Mouse (Mus musculus) right cerebral cortex, adult 18-20 months (tissue): Measurements from ENCODE around the gene Mthfsl.
"Not testable (repeated sequence)": the region's sequence is repeated elsewhere in the genome, so short reads cannot be mapped to it uniquely, and the experiment has no call there.

Experiments
- DNase-seq: peaks from one replicate; pipeline ENCODE4 v3.0.0; 2022; ENCODE audit warnings: mixed read lengths

The Mthfsl gene

GRCm38 (mm10) chr9:88689451-88689850 lies 30.6 kb downstream of the Mthfsl start:
- DNase-seq = not testable (repeated sequence)

GRCm38 (mm10) chr9:88686719-88687118 lies 33.4 kb downstream of the Mthfsl start:
- not testable (repeated sequence) for DNase-seq

GRCm38 (mm10) chr9:88658341-88658740 lies 61.8 kb downstream of the Mthfsl start:
- not testable (repeated sequence) for DNase-seq

GRCm38 (mm10) chr9:88650742-88651141 lies 69.4 kb downstream of the Mthfsl start:
- not testable (repeated sequence) for DNase-seq
